Mouse (Mus musculus) MEL (cell line): ENCODE results near the gene Sec63. TPM values are rescaled to one million over a fixed set of nuclear protein-coding genes. Genes with fewer than 3 reads are reported as not detected.

Experiments
- DNase-seq: peaks from one replicate; pipeline ENCODE4 v3.0.0; 2011; ENCODE audit warnings: low read depth, low spot score
- H3K27ac ChIP-seq: 2 replicates; pipeline ENCODE4 v1.5.1; 2012; ENCODE audit warnings: low read depth, mild to moderate bottlenecking, control low read depth, low read length, moderate library complexity; ENCODE audit not compliant: control insufficient read depth
- H3K27me3 ChIP-seq, 2 experiments: fragments of 150-350 bp in 1 of 2; sonication (generic) in 1 of 2; 2 replicates each; pipeline ENCODE4 v1.6.1; 2012; ENCODE audit warnings: low read length in 2 of 2, mild to moderate bottlenecking in 2 of 2, improper control_type of control experiment in 1 of 2, moderate library complexity in 1 of 2; ENCODE audit not compliant: insufficient read depth in 2 of 2, control insufficient read depth in 1 of 2
- H3K36me3 ChIP-seq, 2 experiments: 2 replicates each; pipeline ENCODE4 v1.6.1; 2012 to 2014; ENCODE audit warnings: low read length in 2 of 2, improper control_type of control experiment in 1 of 2, inconsistent platforms in 1 of 2, mild to moderate bottlenecking in 1 of 2; ENCODE audit not compliant: insufficient read depth in 2 of 2, control insufficient read depth in 1 of 2
- H3K4me1 ChIP-seq, 2 experiments: fragments of 150-350 bp in 1 of 2; sonication (generic) in 1 of 2; 2 replicates each; pipeline ENCODE4 v1.6.1; 2012; ENCODE audit warnings: low read length in 2 of 2, improper control_type of control experiment in 1 of 2, mild to moderate bottlenecking in 1 of 2; ENCODE audit not compliant: insufficient read depth in 2 of 2, control insufficient read depth in 1 of 2
- H3K4me3 ChIP-seq, 2 experiments: fragments of 150-350 bp in 1 of 2; sonication (generic) in 1 of 2; 2 replicates each; pipeline ENCODE4 v1.5.1; 2012; ENCODE audit warnings: low read depth in 2 of 2, low read length in 2 of 2, mild to moderate bottlenecking in 2 of 2, moderate library complexity in 2 of 2, control low read depth in 1 of 2, improper control_type of control experiment in 1 of 2; ENCODE audit not compliant: control insufficient read depth in 1 of 2, insufficient read depth in 1 of 2
- H3K79me2 ChIP-seq: 2 replicates; pipeline ENCODE4 v1.6.1; 2012; ENCODE audit warnings: mild to moderate bottlenecking, low read length, moderate library complexity; ENCODE audit not compliant: control insufficient read depth, poor library complexity, insufficient read depth
- H3K9ac ChIP-seq: 2 replicates; pipeline ENCODE4 v1.6.1; 2012; ENCODE audit warnings: low read depth, mild to moderate bottlenecking, control low read depth, low read length, moderate library complexity; ENCODE audit not compliant: control insufficient read depth, poor library complexity, severe bottlenecking
- H3K9me3 ChIP-seq: fragments of 150-350 bp; sonication (generic); replicated peaks from 2 replicates; pipeline ENCODE4 v1.6.1; 2012; ENCODE audit warnings: mild to moderate bottlenecking, low read length, improper control_type of control experiment, moderate library complexity; ENCODE audit not compliant: insufficient read depth
- BHLHE40 ChIP-seq: IDR thresholded peaks from 2 replicates; pipeline ENCODE4 v1.6.1; 2012; ENCODE audit warnings: low read depth, mild to moderate bottlenecking, inconsistent platforms, low read length, improper control_type of control experiment, borderline replicate concordance
- CHD1 ChIP-seq: IDR thresholded peaks from 2 replicates; pipeline ENCODE4 v1.6.1; 2012; ENCODE audit warnings: low read depth, mild to moderate bottlenecking, inconsistent platforms, low read length, improper control_type of control experiment
- CHD2 ChIP-seq: IDR thresholded peaks from 2 replicates; pipeline ENCODE4 v1.6.1; 2011; ENCODE audit warnings: low read length, improper control_type of control experiment
- CTCF ChIP-seq, 3 experiments: IDR thresholded peaks in 2 of 3; conservative IDR thresholded peaks in 1 of 3; 2 replicates each; pipeline ENCODE4 v1.5.1; 2011 to 2012; ENCODE audit warnings: low read length in 3 of 3, low read depth in 2 of 3, mild to moderate bottlenecking in 2 of 3, improper control_type of control experiment in 1 of 3, inconsistent platforms in 1 of 3, mixed read lengths in 1 of 3, moderate library complexity in 1 of 3; ENCODE audit not compliant: control insufficient read depth in 1 of 3, insufficient read depth in 1 of 3, poor library complexity in 1 of 3, severe bottlenecking in 1 of 3
- E2F4 ChIP-seq: IDR thresholded peaks from 2 replicates; pipeline ENCODE4 v1.6.1; 2011; ENCODE audit warnings: low read depth, low read length, improper control_type of control experiment, borderline replicate concordance
- ELF1 ChIP-seq: IDR thresholded peaks from 2 replicates; pipeline ENCODE4 v1.6.1; 2014; ENCODE audit warnings: low read depth, mild to moderate bottlenecking, inconsistent platforms, low read length, improper control_type of control experiment, moderate library complexity
- EP300 ChIP-seq, 2 experiments: IDR thresholded peaks; 2 replicates each; pipeline ENCODE4 v1.6.1; 2011; ENCODE audit warnings: improper control_type of control experiment in 2 of 2, low read length in 2 of 2, low read depth in 1 of 2, mild to moderate bottlenecking in 1 of 2
- ETS1 ChIP-seq: IDR thresholded peaks from 2 replicates; pipeline ENCODE4 v1.6.1; 2012; ENCODE audit warnings: low read depth, mild to moderate bottlenecking, inconsistent platforms, low read length, improper control_type of control experiment, moderate library complexity
- GABPA ChIP-seq: IDR thresholded peaks from 2 replicates; pipeline ENCODE4 v1.6.1; 2012; ENCODE audit warnings: low read depth, mild to moderate bottlenecking, inconsistent platforms, low read length, improper control_type of control experiment, moderate library complexity
- GATA1 ChIP-seq: IDR thresholded peaks from 2 replicates; pipeline ENCODE4 v1.6.1; 2011; ENCODE audit warnings: low read depth, low read length, improper control_type of control experiment
- HCFC1 ChIP-seq: IDR thresholded peaks from 2 replicates; pipeline ENCODE4 v1.6.1; 2012; ENCODE audit warnings: low read depth, mild to moderate bottlenecking, inconsistent platforms, low read length, improper control_type of control experiment, moderate library complexity
- JUND ChIP-seq: IDR thresholded peaks from 2 replicates; pipeline ENCODE4 v1.6.1; 2011; ENCODE audit warnings: low read depth, mild to moderate bottlenecking, improper control_type of control experiment, low read length
- KAT2A ChIP-seq: conservative IDR thresholded peaks from 2 replicates; pipeline ENCODE4 v1.6.1; 2012; ENCODE audit warnings: low read depth, low read length, improper control_type of control experiment, inconsistent platforms
- MAX ChIP-seq: IDR thresholded peaks from 2 replicates; pipeline ENCODE4 v1.6.1; 2011; ENCODE audit warnings: low read length, improper control_type of control experiment
- MAZ ChIP-seq: IDR thresholded peaks from 2 replicates; pipeline ENCODE4 v1.6.1; 2012; ENCODE audit warnings: low read depth, mild to moderate bottlenecking, inconsistent platforms, low read length, improper control_type of control experiment
- MEF2A ChIP-seq: IDR thresholded peaks from 2 replicates; pipeline ENCODE4 v1.6.1; 2014; ENCODE audit warnings: low read depth, mild to moderate bottlenecking, inconsistent platforms, low read length, improper control_type of control experiment; ENCODE audit not compliant: poor library complexity, insufficient replicate concordance, severe bottlenecking; ENCODE audit errors: extremely low read depth
- MXI1 ChIP-seq: IDR thresholded peaks from 2 replicates; pipeline ENCODE4 v1.6.1; 2011; ENCODE audit warnings: mild to moderate bottlenecking, low read depth, low read length, improper control_type of control experiment
- MYB ChIP-seq: IDR thresholded peaks from 2 replicates; pipeline ENCODE4 v1.6.1; 2011; ENCODE audit warnings: mild to moderate bottlenecking, low read depth, low read length, improper control_type of control experiment
- MYC ChIP-seq: IDR thresholded peaks from 2 replicates; pipeline ENCODE4 v1.6.1; 2011; ENCODE audit warnings: low read depth, mild to moderate bottlenecking, low read length, improper control_type of control experiment, moderate library complexity
- NELFE ChIP-seq: IDR thresholded peaks from 2 replicates; pipeline ENCODE4 v1.6.1; 2011; ENCODE audit warnings: low read depth, low read length, improper control_type of control experiment
- NRF1 ChIP-seq: IDR thresholded peaks from 2 replicates; pipeline ENCODE4 v1.6.1; 2014; ENCODE audit warnings: low read depth, mild to moderate bottlenecking, inconsistent platforms, low read length, improper control_type of control experiment, moderate library complexity; ENCODE audit not compliant: poor library complexity, insufficient read depth, severe bottlenecking
- POLR2A ChIP-seq, 2 experiments: IDR thresholded peaks; 2 replicates each; pipeline ENCODE4 v1.6.1; 2011 to 2012; ENCODE audit warnings: low read length in 2 of 2, mild to moderate bottlenecking in 2 of 2, control low read depth in 1 of 2, improper control_type of control experiment in 1 of 2, low read depth in 1 of 2, moderate library complexity in 1 of 2; ENCODE audit not compliant: control insufficient read depth in 1 of 2, insufficient read depth in 1 of 2, poor library complexity in 1 of 2
- POLR2AphosphoS2 ChIP-seq: IDR thresholded peaks from 2 replicates; pipeline ENCODE4 v1.6.1; 2011; ENCODE audit warnings: low read length, improper control_type of control experiment
- POLR2AphosphoS5 ChIP-seq: IDR thresholded peaks from 2 replicates; pipeline ENCODE4 v1.6.1; 2012; ENCODE audit warnings: low read depth, borderline replicate concordance, mild to moderate bottlenecking, inconsistent platforms, low read length, moderate library complexity, mixed read lengths
- RAD21 ChIP-seq: IDR thresholded peaks from 2 replicates; pipeline ENCODE4 v1.6.1; 2011; ENCODE audit warnings: mild to moderate bottlenecking, low read depth, low read length, improper control_type of control experiment
- RCOR1 ChIP-seq: IDR thresholded peaks from 2 replicates; pipeline ENCODE4 v1.6.1; 2012; ENCODE audit warnings: low read depth, mild to moderate bottlenecking, inconsistent platforms, low read length, improper control_type of control experiment
- SIN3A ChIP-seq: IDR thresholded peaks from 2 replicates; pipeline ENCODE4 v1.6.1; 2012; ENCODE audit warnings: low read length, improper control_type of control experiment, inconsistent platforms
- SMC3 ChIP-seq: IDR thresholded peaks from 2 replicates; pipeline ENCODE4 v1.6.1; 2011; ENCODE audit warnings: low read depth, low read length, improper control_type of control experiment
- TAL1 ChIP-seq: IDR thresholded peaks from 2 replicates; pipeline ENCODE4 v1.6.1; 2012; ENCODE audit warnings: mild to moderate bottlenecking, inconsistent platforms, low read length, moderate library complexity, mixed read lengths
- TBP ChIP-seq: IDR thresholded peaks from 2 replicates; pipeline ENCODE4 v1.8.0; 2011; ENCODE audit warnings: low read depth, low read length, improper control_type of control experiment
- TCF12 ChIP-seq: IDR thresholded peaks from 2 replicates; pipeline ENCODE4 v1.6.1; 2014; ENCODE audit warnings: low read depth, mild to moderate bottlenecking, inconsistent platforms, low read length, improper control_type of control experiment, moderate library complexity
- UBTF ChIP-seq: IDR thresholded peaks from 2 replicates; pipeline ENCODE4 v1.6.1; 2012; ENCODE audit warnings: low read depth, mild to moderate bottlenecking, inconsistent platforms, low read length, improper control_type of control experiment, moderate library complexity, borderline replicate concordance; ENCODE audit not compliant: insufficient read depth
- USF1 ChIP-seq: IDR thresholded peaks from 2 replicates; pipeline ENCODE4 v1.6.1; 2014; ENCODE audit warnings: low read depth, mild to moderate bottlenecking, inconsistent platforms, low read length, improper control_type of control experiment, moderate library complexity
- USF2 ChIP-seq, 2 experiments: IDR thresholded peaks; 2 replicates each; pipeline ENCODE4 v1.6.1; 2011 to 2012; ENCODE audit warnings: improper control_type of control experiment in 2 of 2, low read length in 2 of 2, borderline replicate concordance in 1 of 2, inconsistent platforms in 1 of 2, low read depth in 1 of 2, mild to moderate bottlenecking in 1 of 2; ENCODE audit not compliant: insufficient read depth in 1 of 2
- ZC3H11A ChIP-seq: IDR thresholded peaks from 2 replicates; pipeline ENCODE4 v1.6.1; 2012; ENCODE audit warnings: low read depth, mild to moderate bottlenecking, inconsistent platforms, low read length, improper control_type of control experiment
- ZKSCAN1 ChIP-seq: IDR thresholded peaks from 2 replicates; pipeline ENCODE4 v1.6.1; 2012; ENCODE audit warnings: low read depth, mild to moderate bottlenecking, inconsistent platforms, low read length, improper control_type of control experiment, moderate library complexity
- ZMIZ1 ChIP-seq: IDR thresholded peaks from 2 replicates; pipeline ENCODE4 v1.6.1; 2012; ENCODE audit warnings: low read depth, mild to moderate bottlenecking, inconsistent platforms, low read length, improper control_type of control experiment, moderate library complexity
- ZNF384 ChIP-seq: IDR thresholded peaks from 2 replicates; pipeline ENCODE4 v1.6.1; 2012; ENCODE audit warnings: low read depth, mild to moderate bottlenecking, inconsistent platforms, low read length, improper control_type of control experiment
- polyA plus RNA-seq, 2 experiments: library from polyadenylated mRNA; stranded (reverse) in 1 of 2; unstranded in 1 of 2; fragments of >175 nt in 1 of 2; fragments of >200 nt in 1 of 2; gene quantifications; 2 replicates each; pipeline versions ENCODE4 v1.2.1 to v1.2.4; 2012; ENCODE audit warnings: low replicate concordance in 2 of 2, low read depth in 1 of 2; ENCODE audit not compliant: insufficient read length in 2 of 2, insufficient read depth in 1 of 2, missing spikeins in 1 of 2
- total RNA-seq: library from RNA; depleted of rRNA; stranded (reverse); fragments of 300-350 nt; gene quantifications from 2 replicates; pipeline ENCODE4 v1.2.3, GENCODE M21; 2012

Gene Sec63
- total and polyA plus RNA-seq, 3 experiments = 16.1 to 119 (median 41.8) TPM

DNA sequence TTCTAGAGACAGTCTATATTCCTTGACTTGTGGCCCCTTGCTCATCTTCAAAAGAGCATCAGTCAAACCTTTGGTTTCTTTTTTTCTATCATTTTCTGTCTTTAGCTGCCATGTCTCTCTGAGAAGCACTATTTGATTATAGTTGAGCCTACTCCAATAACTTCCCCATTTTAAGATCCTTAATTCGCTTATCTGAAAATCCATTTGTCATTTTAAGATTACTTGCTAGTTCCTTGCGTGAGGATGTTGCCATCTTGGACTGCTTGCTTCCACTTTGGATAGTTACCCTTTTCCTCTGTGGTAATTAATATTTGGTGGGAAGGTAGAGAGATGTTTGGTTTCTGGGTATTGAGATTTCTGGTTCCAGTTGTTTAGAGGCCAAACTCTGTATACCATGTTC is 19.5 kb downstream of the Sec63 start:
- H3K9ac ChIP-seq = no peak overlapping the region
- H3K9me3 ChIP-seq = no peaks in the 10 kb centered on the region
- peaks cover 0 to 11% of the 10 kb centered on the region in 2 experiments; a peak in 2 of 4 replicates for H3K4me1 ChIP-seq
- DNase-seq = peak; percentile 52
- peaks cover 9 to 22% of the 10 kb centered on the region in 2 experiments for H3K36me3 ChIP-seq
- no peak overlapping the region for H3K4me3 ChIP-seq
- H3K79me2 ChIP-seq = peaks cover 23% of the 10 kb centered on the region
- no peak overlapping the region for H3K27ac ChIP-seq
- no peaks in the 10 kb centered on the region for H3K27me3 ChIP-seq
- TF ChIP-seq TCF12 (0 out of 2 replicates have a peak, but pooled peaks have one; percentile 24), E2F4 (no peak), RAD21 (no peak), ETS1 (no peak), MAZ (no peak), TBP (no peak), MEF2A (no peak), USF1 (no peak), ZNF384 (no peak), MYC (no peak), MAX (no peak), TAL1 (no peak), POLR2AphosphoS2 (no peak), BHLHE40 (peak; percentile 31; the same call in 1 of the 2 replicates), HCFC1 (no peak), ZKSCAN1 (no peak), POLR2AphosphoS5 (no peak), RCOR1 (peak; percentile 81), KAT2A (no peak), CHD1 (no peak), UBTF (no peak), SMC3 (no peak), MYB (no peak), POLR2A (IDR thresholded peaks at IDR 0.05; ENCODE audit: control insufficient read depth in 1 of 2, insufficient read depth in 1 of 2, low read depth in 1 of 2, low read length in 2 of 2, poor library complexity in 1 of 2) (no peak), JUND (no peak), SIN3A (no peak), ELF1 (no peak), USF2 (IDR thresholded peaks at IDR 0.05; ENCODE audit: borderline replicate concordance in 1 of 2, insufficient read depth in 1 of 2, low read depth in 1 of 2, low read length in 2 of 2) (no peak), GATA1 (peak; percentile 71), MXI1 (no peak), ZC3H11A (no peak), CTCF (IDR thresholded peaks at IDR 0.05 in 2 of 3, conservative IDR thresholded peaks at IDR 0.05 in 1 of 3; ENCODE audit: control insufficient read depth in 1 of 3, insufficient read depth in 1 of 3, low read depth in 2 of 3, low read length in 3 of 3, poor library complexity in 1 of 3, severe bottlenecking in 1 of 3) (no peak), NELFE (no peak), ZMIZ1 (no peak), GABPA (no peak), NRF1 (no peak), EP300 (IDR thresholded peaks at IDR 0.05; ENCODE audit: low read depth in 1 of 2, low read length in 2 of 2) (peak; percentile 49 to 83; a peak in 3 of 4 replicates), CHD2 (no peak)
